Mouse (Mus musculus): Measurements from ENCODE around the gene Sptb.

The Sptb gene

GRCm38 (mm10) chr12:76540701-76541221 is 169.6 kb downstream of the Sptb start:
- DNase-seq (ENCODE audit: low read depth), result no peak

GRCm38 (mm10) chr12:76540169-76540568 is 170.2 kb downstream of the Sptb start:
- no peak for DNase-seq (ENCODE audit: low read depth)

- DNase-seq (ENCODE audit: low read depth), result peak; percentile 29
These were observed 172.9 kb downstream of the Sptb start for GRCm38 (mm10) chr12:76537434-76537833.

- DNase-seq (ENCODE audit: low read depth), result no peak
These were observed 173.7 kb downstream of the Sptb start for GRCm38 (mm10) chr12:76536591-76537153.

GRCm38 (mm10) chr12:76535471-76535900 is 174.9 kb downstream of the Sptb start:
- no peak for DNase-seq (ENCODE audit: low read depth)

GRCm38 (mm10) chr12:76534641-76535283 is 175.6 kb downstream of the Sptb start:
- DNase-seq (ENCODE audit: low read depth), result no peak

GRCm38 (mm10) chr12:76534233-76534632 is 176.1 kb downstream of the Sptb start:
- no peak for DNase-seq (ENCODE audit: low read depth)

- peak; percentile 40 for DNase-seq (ENCODE audit: low read depth)
These were observed 176.7 kb downstream of the Sptb start for GRCm38 (mm10) chr12:76533377-76534222.

GRCm38 (mm10) chr12:76532926-76533376 is 177.4 kb downstream of the Sptb start:
- peak; percentile 40 for DNase-seq (ENCODE audit: low read depth)

GRCm38 (mm10) chr12:76531986-76532925 is 178.1 kb downstream of the Sptb start:
- DNase-seq (ENCODE audit: low read depth), result no peak

GRCm38 (mm10) chr12:76530580-76531139 is 179.7 kb downstream of the Sptb start, which contains the start of gene Plekhg3:
Plekhg3 (plus strand) TSS chr12:76530891.
- DNase-seq (ENCODE audit: low read depth), result no peak
